7 mouse cellular contexts compared by ENCODE assay signal in genomic region chr2:172549371-172550155, GRCm38 (mm10). TPM values are rescaled to one million over a fixed set of nuclear protein-coding genes. Genes with fewer than 3 reads are reported as not detected.
DNase-seq lines count a peak whose midpoint lies in the region; ATAC-seq and TF ChIP-seq lines count a peak whose summit lies in the region.

Tfap2c (plus strand) TSS chr2:172549593.

- peaks cover 66% of the 10 kb centered on the region for H3K27me3 ChIP-seq in forebrain, postnatal 0 days (ENCODE audit: insufficient read depth, low read length)
- peaks cover 100% of the 10 kb centered on the region for H3K27me3 ChIP-seq in midbrain, embryonic 12.5 days

- no peak within 1 kb of the TSS for H3K9ac ChIP-seq in forebrain, postnatal 0 days
- 0 out of 2 replicates have a peak within 1 kb of the TSS, but pooled peaks have one; percentile 15 for H3K9ac ChIP-seq in midbrain, embryonic 12.5 days (replicated peaks)

- H3K4me2 ChIP-seq in forebrain, postnatal 0 days (ENCODE audit: low read depth) = peak within 1 kb of the TSS; percentile 53
- peak within 1 kb of the TSS; percentile 56 for H3K4me2 ChIP-seq in midbrain, embryonic 12.5 days (replicated peaks)

- H3K36me3 ChIP-seq in forebrain, postnatal 0 days (ENCODE audit: insufficient read depth) = no peaks in the 10 kb centered on the region
- no peaks in the 10 kb centered on the region for H3K36me3 ChIP-seq in midbrain, embryonic 12.5 days

- TF ChIP-seq CTCF in forebrain, postnatal 0 days (IDR thresholded peaks at IDR 0.05; ENCODE audit: low read depth) = no peak

- peak within 1 kb of the TSS; percentile 33 for H3K4me3 ChIP-seq in forebrain, postnatal 0 days (ENCODE audit: low read depth, low read length)
- H3K4me3 ChIP-seq in midbrain, embryonic 12.5 days = peak within 1 kb of the TSS; percentile 36

- H3K4me1 ChIP-seq in forebrain, postnatal 0 days (ENCODE audit: insufficient read depth) = no peaks in the 10 kb centered on the region
- peaks cover 53% of the 10 kb centered on the region for H3K4me1 ChIP-seq in midbrain, embryonic 12.5 days

- H3K9me3 ChIP-seq in forebrain, postnatal 0 days (ENCODE audit: low read length) = no peaks in the 10 kb centered on the region
- H3K9me3 ChIP-seq in midbrain, embryonic 12.5 days = no peaks in the 10 kb centered on the region

- peak; percentile 56 for ATAC-seq in forebrain, postnatal 0 days
- peak; percentile 64 for ATAC-seq in midbrain, embryonic 12.5 days (ENCODE audit: low FRiP score, low read depth)

- peak; percentile 50 to 61 for DNase-seq in urinary bladder, adult 18-20 months (ENCODE audit: low spot score in 2 of 2)
- no peak for DNase-seq in urinary bladder, postnatal 10 days (ENCODE audit: low spot score)
- DNase-seq in forebrain, postnatal 0 days = peak; percentile 44
- DNase-seq in kidney, postnatal 25 days = peak; percentile 27 to 58
- no peak for DNase-seq in spleen, postnatal 10 days (ENCODE audit: low spot score in 2 of 2)
- DNase-seq in spleen, postnatal 4 days (ENCODE audit: low spot score in 2 of 2) = no peak

- WGBS in forebrain, postnatal 0 days = 3% methylated on average over 69 of the region's 70 CpGs
- 1% methylated on average over 69 of the region's 70 CpGs for WGBS in midbrain, embryonic 12.5 days

- H3K27ac ChIP-seq in forebrain, postnatal 0 days (ENCODE audit: low read depth, low read length) = no peak within 1 kb of the TSS
- no peak within 1 kb of the TSS for H3K27ac ChIP-seq in midbrain, embryonic 12.5 days (replicated peaks)

RNA-seq across cellular contexts. Expression of gene Tfap2c, which starts in this region (rescaled TPM):
- 3.3 and 3.7 TPM in 2 replicates for total RNA-seq in forebrain, postnatal 0 days (2014; rRNA removed)
- 3.7 and 3.9 TPM in 2 replicates for polyA plus RNA-seq in forebrain, postnatal 0 days (2015; fragmentation: Nextera tagmentation; extraction: Ambion mirVana)
- polyA plus RNA-seq in midbrain, embryonic 12.5 days (2016; fragmentation: Nextera tagmentation; extraction: Ambion mirVana) = 2.9 and 3.1 TPM in 2 replicates

Comparison
In these comparisons a context has a peak if more than half of its experiments do, and no peak if none do; other contexts are left out.
1. DNase-seq: peak in urinary bladder, adult 18-20 months (2 of 2), forebrain, postnatal 0 days (single experiment) and kidney, postnatal 25 days (2 of 2); none in urinary bladder, postnatal 10 days (single experiment), spleen, postnatal 10 days (0 of 2) and spleen, postnatal 4 days (0 of 2).